Mouse (Mus musculus): ENCODE measurements around the gene Por. TPM values are rescaled to one million over a fixed set of nuclear protein-coding genes. Genes with fewer than 3 reads are reported as not detected.

The Por gene
- total and polyA plus RNA-seq, 2 experiments from 2014 or later = 44.9 to 71.7 TPM

- DNase-seq (ENCODE audit: low spot score) = no peak
- Histone ChIP-seq H3K4me2 (ENCODE audit: low read depth, low read length) (no peak overlapping the region), H3K4me3 (ENCODE audit: low read depth, low read length) (no peak overlapping the region), H3K36me3 (replicated peaks; ENCODE audit: control insufficient read depth, insufficient read depth, low read length) (no peaks in the 10 kb centered on the region), H3K4me1 (ENCODE audit: control insufficient read depth, insufficient read depth) (peaks cover 13% of the 10 kb centered on the region), H3K9me3 (replicated peaks; ENCODE audit: control insufficient read depth, low read length) (no peaks in the 10 kb centered on the region), H3K27me3 (ENCODE audit: control insufficient read depth, insufficient read depth, low read length) (no peaks in the 10 kb centered on the region), H3K9ac (replicated peaks; ENCODE audit: low read depth, low read length) (no peak overlapping the region), H3K27ac (ENCODE audit: low read depth) (no peak overlapping the region)
- no peak for ATAC-seq (ENCODE audit: insufficient read depth, low read depth)
- TF ChIP-seq EP300 (IDR thresholded peaks at IDR 0.05; ENCODE audit: low read depth) (no peak), CTCF (IDR thresholded peaks at IDR 0.05; ENCODE audit: low read depth) (no peak)
- WGBS = 71% methylated on average over 3 of the region's 3 CpGs
Measured at GRCm38 (mm10) chr5:135629401-135629800, 40.4 kb upstream of the Por start.

- Histone ChIP-seq H3K4me2 (ENCODE audit: low read depth, low read length) (no peak overlapping the region), H3K27me3 (ENCODE audit: control insufficient read depth, insufficient read depth, low read length) (no peaks in the 10 kb centered on the region), H3K36me3 (replicated peaks; ENCODE audit: control insufficient read depth, insufficient read depth, low read length) (0 out of 2 replicates have a peak, but pooled peaks cover 6% of the 10 kb centered on the region), H3K4me3 (ENCODE audit: low read depth, low read length) (no peak overlapping the region), H3K4me1 (ENCODE audit: control insufficient read depth, insufficient read depth) (peaks cover 13% of the 10 kb centered on the region), H3K27ac (ENCODE audit: low read depth) (no peak overlapping the region), H3K9me3 (replicated peaks; ENCODE audit: control insufficient read depth, low read length) (no peaks in the 10 kb centered on the region), H3K9ac (replicated peaks; ENCODE audit: low read depth, low read length) (no peak overlapping the region)
- TF ChIP-seq EP300 (IDR thresholded peaks at IDR 0.05; ENCODE audit: low read depth) (no peak), CTCF (IDR thresholded peaks at IDR 0.05; ENCODE audit: low read depth) (peak; percentile 81)
- ATAC-seq (ENCODE audit: insufficient read depth, low read depth) (no peak), DNase-seq (ENCODE audit: low spot score) (peak; percentile 33)
- 21% methylated on average over 3 of the region's 3 CpGs for WGBS
Measured at GRCm38 (mm10) chr5:135630598-135630997, 39.2 kb upstream of the Por start.

GRCm38 (mm10) chr5:135632117-135632796 lies 37.6 kb upstream of the Por start, which contains the start of gene Rhbdd2:
Gene Rhbdd2, plus strand, starts transcription at chr5:135632618.
- Histone ChIP-seq H3K4me3 (ENCODE audit: low read depth, low read length) (peak within 1 kb of the TSS; percentile 94), H3K27ac (ENCODE audit: low read depth) (peak within 1 kb of the TSS; percentile 78), H3K9me3 (replicated peaks; ENCODE audit: control insufficient read depth, low read length) (no peaks in the 10 kb centered on the region), H3K9ac (replicated peaks; ENCODE audit: low read depth, low read length) (peak within 1 kb of the TSS; percentile 74), H3K36me3 (replicated peaks; ENCODE audit: control insufficient read depth, insufficient read depth, low read length) (peaks cover 17% of the 10 kb centered on the region), H3K4me2 (ENCODE audit: low read depth, low read length) (peak within 1 kb of the TSS; percentile 92), H3K27me3 (ENCODE audit: control insufficient read depth, insufficient read depth, low read length) (no peaks in the 10 kb centered on the region), H3K4me1 (ENCODE audit: control insufficient read depth, insufficient read depth) (peaks cover 13% of the 10 kb centered on the region)
- DNase-seq (ENCODE audit: low spot score) (peak; percentile 98), ATAC-seq (ENCODE audit: insufficient read depth, low read depth) (peak; percentile 100)
- peak; percentile 58 for TF ChIP-seq CTCF (IDR thresholded peaks at IDR 0.05; ENCODE audit: low read depth)
- TF ChIP-seq EP300 (IDR thresholded peaks at IDR 0.05; ENCODE audit: low read depth) = no peak
- WGBS = 11% methylated on average over 30 of the region's 30 CpGs

DNA sequence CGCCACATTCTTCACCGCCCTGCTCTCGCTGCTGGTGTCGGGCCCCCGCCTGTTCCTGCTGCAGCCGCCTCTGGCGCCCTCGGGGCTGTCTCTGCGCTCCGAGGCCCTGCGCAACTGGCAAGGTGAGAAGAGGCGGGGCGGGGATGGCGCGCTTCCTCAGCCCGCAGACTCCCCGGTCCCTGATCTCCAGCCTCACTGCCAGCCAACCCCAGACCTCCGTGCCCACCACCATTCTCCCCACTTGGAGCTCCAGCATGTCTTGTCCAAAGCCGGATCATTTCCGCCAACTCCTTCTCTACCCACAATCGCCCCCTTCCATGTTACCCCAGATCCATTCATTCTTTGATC lies 37.1 kb upstream of the Por start:
- TF ChIP-seq EP300 (IDR thresholded peaks at IDR 0.05; ENCODE audit: low read depth) = no peak
- no peak for TF ChIP-seq CTCF (IDR thresholded peaks at IDR 0.05; ENCODE audit: low read depth)
- peak overlapping the region; percentile 78 for H3K27ac ChIP-seq (ENCODE audit: low read depth)
- WGBS = 0% methylated on average over 21 of the region's 21 CpGs
- ATAC-seq (ENCODE audit: insufficient read depth, low read depth) = peak; percentile 65
- no peak for DNase-seq (ENCODE audit: low spot score)
- H3K27me3 ChIP-seq (ENCODE audit: control insufficient read depth, insufficient read depth, low read length) = no peaks in the 10 kb centered on the region
- H3K36me3 ChIP-seq (replicated peaks; ENCODE audit: control insufficient read depth, insufficient read depth, low read length) = peaks cover 22% of the 10 kb centered on the region
- peaks cover 13% of the 10 kb centered on the region for H3K4me1 ChIP-seq (ENCODE audit: control insufficient read depth, insufficient read depth)
- peak overlapping the region; percentile 94 for H3K4me3 ChIP-seq (ENCODE audit: low read depth, low read length)
- peak overlapping the region; percentile 74 for H3K9ac ChIP-seq (replicated peaks; ENCODE audit: low read depth, low read length)
- peak overlapping the region; percentile 92 for H3K4me2 ChIP-seq (ENCODE audit: low read depth, low read length)
- H3K9me3 ChIP-seq (replicated peaks; ENCODE audit: control insufficient read depth, low read length) = no peaks in the 10 kb centered on the region

DNA sequence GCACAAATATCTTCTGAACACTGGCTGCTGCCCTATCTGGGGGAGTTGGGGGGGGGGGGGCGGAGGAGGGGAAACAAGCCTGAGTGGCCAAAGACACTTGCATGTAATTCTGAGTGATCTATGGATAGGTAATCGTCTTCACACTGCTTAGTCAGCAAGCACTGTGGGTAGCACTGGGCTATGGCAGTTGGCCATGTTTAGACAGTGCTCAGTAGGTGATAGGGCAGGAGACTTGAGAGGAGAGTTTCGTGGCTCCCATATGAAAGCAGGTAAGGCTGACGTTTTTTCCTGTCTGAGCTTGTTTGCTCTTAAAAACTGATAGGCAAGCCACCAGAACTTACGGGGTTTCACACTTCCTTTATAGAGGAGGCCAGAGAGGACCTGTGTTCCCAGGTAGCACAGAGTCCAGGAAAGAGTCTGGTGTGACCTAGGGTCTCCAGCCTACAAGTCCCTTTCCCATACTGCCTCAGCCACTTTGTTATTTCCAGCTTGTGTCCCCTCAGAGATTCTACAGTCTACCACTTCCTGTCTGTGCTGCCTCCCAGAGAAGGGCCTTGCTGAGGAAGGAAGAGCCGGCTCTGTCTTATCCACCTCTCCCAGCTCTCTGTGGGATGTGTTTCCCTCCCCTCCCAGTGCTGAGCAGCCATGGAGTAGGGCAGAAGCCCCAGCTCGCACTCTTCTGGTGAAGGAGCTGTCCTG lies 29.9 kb upstream of the Por start:
- WGBS = 58% methylated on average over 6 of the region's 7 CpGs
- ATAC-seq (ENCODE audit: insufficient read depth, low read depth) = no peak

More for the DNA sequence above, 29.9 kb upstream of the Por start:
- Histone ChIP-seq H3K27ac (ENCODE audit: low read depth) (no peak overlapping the region), H3K27me3 (ENCODE audit: control insufficient read depth, insufficient read depth, low read length) (no peaks in the 10 kb centered on the region), H3K9ac (replicated peaks; ENCODE audit: low read depth, low read length) (no peak overlapping the region), H3K9me3 (replicated peaks; ENCODE audit: control insufficient read depth, low read length) (no peaks in the 10 kb centered on the region), H3K4me1 (ENCODE audit: control insufficient read depth, insufficient read depth) (no peaks in the 10 kb centered on the region), H3K36me3 (replicated peaks; ENCODE audit: control insufficient read depth, insufficient read depth, low read length) (peaks cover 32% of the 10 kb centered on the region), H3K4me3 (ENCODE audit: low read depth, low read length) (no peak overlapping the region), H3K4me2 (ENCODE audit: low read depth, low read length) (no peak overlapping the region)
- no peak for DNase-seq (ENCODE audit: low spot score)
- no peak for TF ChIP-seq EP300 (IDR thresholded peaks at IDR 0.05; ENCODE audit: low read depth)
- TF ChIP-seq CTCF (IDR thresholded peaks at IDR 0.05; ENCODE audit: low read depth) = no peak

Data from heart, postnatal 0 days (tissue).